ENCODE assay signal across 21 mouse cellular contexts in the genomic region with DNA sequence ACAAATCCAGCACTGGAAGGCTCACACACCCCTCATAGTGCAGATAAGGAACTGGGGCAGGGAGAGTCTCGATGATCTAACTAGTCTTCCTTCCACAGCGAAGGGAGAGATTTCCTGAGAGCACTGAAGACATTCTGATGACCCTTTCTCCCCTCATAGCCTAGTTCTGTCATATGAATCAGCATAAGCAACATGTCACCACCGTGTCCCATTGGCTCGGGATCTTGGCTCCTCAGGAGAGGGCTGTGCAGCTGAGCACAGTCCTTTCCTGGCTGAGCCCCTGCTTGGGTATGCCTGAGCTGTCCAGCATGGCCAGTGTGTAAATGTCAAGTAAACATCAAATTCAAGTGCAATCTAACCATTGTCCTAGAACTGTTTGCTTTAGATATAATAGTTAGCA. TPM values are rescaled to one million over a fixed set of nuclear protein-coding genes. Genes with fewer than 3 reads are reported as not detected.
DNase-seq lines count a peak whose midpoint lies in the region; ATAC-seq lines count a peak whose summit lies in the region.
"Had no signal": no experiment of that assay in that cellular context is flagged by ENCODE, and none has a peak within 500 bp of the region (broad histone marks: within the 10 kb centered on the region; RNA-seq: fewer than 3 reads in every experiment).

No protein-coding gene starts in this region.

- no peak overlapping the region for H3K4me3 ChIP-seq in heart, embryonic 10.5 days
- no peak overlapping the region for H3K4me3 ChIP-seq in heart, embryonic 16.5 days (ENCODE audit: low read length)
- no peak overlapping the region for H3K4me3 ChIP-seq in intestine, embryonic 16.5 days (ENCODE audit: low read length)
- H3K4me3 ChIP-seq: erythroblast, embryonic 14.5 days; hindbrain, embryonic 12.5 days; midbrain, embryonic 12.5 days; neural tube, embryonic 12.5 days had no signal

- H3K4me2 ChIP-seq in heart, embryonic 16.5 days (ENCODE audit: low read depth, low read length), result no peak overlapping the region
- H3K4me2 ChIP-seq in intestine, embryonic 16.5 days (ENCODE audit: low read depth, low read length), result no peak overlapping the region
- H3K4me2 ChIP-seq: hindbrain, embryonic 12.5 days; midbrain, embryonic 12.5 days; neural tube, embryonic 12.5 days had no signal

- no peak overlapping the region for H3K27ac ChIP-seq in heart, embryonic 10.5 days
- no peak overlapping the region for H3K27ac ChIP-seq in heart, embryonic 16.5 days (ENCODE audit: low read length)
- no peak overlapping the region for H3K27ac ChIP-seq in intestine, embryonic 16.5 days (ENCODE audit: low read length)
- H3K27ac ChIP-seq: hindbrain, embryonic 12.5 days; liver, embryonic 14.5 days; midbrain, embryonic 12.5 days; neural tube, embryonic 12.5 days had no signal

- peaks cover 33% of the 10 kb centered on the region for H3K4me1 ChIP-seq in heart, embryonic 10.5 days
- H3K4me1 ChIP-seq in heart, embryonic 16.5 days (ENCODE audit: control insufficient read depth, insufficient read depth, low read length), result peaks cover 24% of the 10 kb centered on the region
- no peaks in the 10 kb centered on the region for H3K4me1 ChIP-seq in intestine, embryonic 16.5 days (ENCODE audit: control insufficient read depth, insufficient read depth, low read length)
- H3K4me1 ChIP-seq: hindbrain, embryonic 12.5 days; midbrain, embryonic 12.5 days; neural tube, embryonic 12.5 days had no signal

- DNase-seq in heart, adult 11 months, result peak; percentile 91
- DNase-seq in heart, embryonic 10.5 days (ENCODE audit: low spot score), result no peak
- DNase-seq in 3134 (ENCODE audit: extremely low read depth, insufficient read length, low spot score), result peak; percentile 16
- no peak for DNase-seq in thymus, adult 18-20 months
- DNase-seq in urinary bladder, adult 2 months (ENCODE audit: low spot score), result no peak
- DNase-seq in spleen, postnatal 4 days (ENCODE audit: low spot score in 2 of 2), result no peak
- DNase-seq: adrenal gland, postnatal 10 days; cerebellum, adult 9-10 months; layer of hippocampus, postnatal 36 days; right cerebral cortex, adult 18-20 months; thymus, postnatal 25 days had no signal

- 0 out of 2 replicates have a peak, but pooled peaks have one; percentile 28 for ATAC-seq in heart, embryonic 16.5 days (replicated peaks; ENCODE audit: extremely low read depth, insufficient read depth, low FRiP score)
- 0 out of 2 replicates have a peak, but pooled peaks have one; percentile 36 for ATAC-seq in intestine, embryonic 16.5 days
- ATAC-seq: CD4-positive, CD25-positive, alpha-beta regulatory T cell, adult 4 months; forebrain, embryonic 16.5 days had no signal

- H3K9me3 ChIP-seq in heart, embryonic 10.5 days, result no peaks in the 10 kb centered on the region
- no peaks in the 10 kb centered on the region for H3K9me3 ChIP-seq in heart, embryonic 16.5 days (replicated peaks; ENCODE audit: control insufficient read depth, low read length)
- no peaks in the 10 kb centered on the region for H3K9me3 ChIP-seq in intestine, embryonic 16.5 days (ENCODE audit: control insufficient read depth, low read length)
- H3K9me3 ChIP-seq: hindbrain, embryonic 12.5 days; midbrain, embryonic 12.5 days; neural tube, embryonic 12.5 days had no signal

- no peaks in the 10 kb centered on the region for H3K36me3 ChIP-seq in heart, embryonic 10.5 days
- no peaks in the 10 kb centered on the region for H3K36me3 ChIP-seq in heart, embryonic 16.5 days (ENCODE audit: control insufficient read depth, insufficient read depth)
- no peaks in the 10 kb centered on the region for H3K36me3 ChIP-seq in intestine, embryonic 16.5 days (ENCODE audit: control insufficient read depth, insufficient read depth, low read length)
- H3K36me3 ChIP-seq: hindbrain, embryonic 12.5 days; midbrain, embryonic 12.5 days; neural tube, embryonic 12.5 days had no signal

- H3K9ac ChIP-seq in heart, embryonic 16.5 days (ENCODE audit: low read length), result no peak overlapping the region
- no peak overlapping the region for H3K9ac ChIP-seq in intestine, embryonic 16.5 days (ENCODE audit: low read depth, low read length)
- H3K9ac ChIP-seq: hindbrain, embryonic 12.5 days; liver, embryonic 14.5 days; midbrain, embryonic 12.5 days; neural tube, embryonic 12.5 days had no signal

- 24% methylated on average over 4 of the region's 4 CpGs for WGBS in heart, embryonic 10.5 days
- 24% methylated on average over 4 of the region's 4 CpGs for WGBS in heart, embryonic 16.5 days
- 47% methylated on average over 4 of the region's 4 CpGs for WGBS in intestine, embryonic 16.5 days

- H3K27me3 ChIP-seq in heart, embryonic 10.5 days (ENCODE audit: insufficient read depth, poor library complexity, severe bottlenecking), result 0 out of 2 replicates have a peak, but pooled peaks cover 11% of the 10 kb centered on the region
- H3K27me3 ChIP-seq in heart, embryonic 16.5 days (ENCODE audit: control insufficient read depth, insufficient read depth, low read length), result no peaks in the 10 kb centered on the region
- H3K27me3 ChIP-seq in intestine, embryonic 16.5 days (replicated peaks; ENCODE audit: control insufficient read depth, insufficient read depth, low read length), result no peaks in the 10 kb centered on the region
- H3K27me3 ChIP-seq: neural tube, embryonic 12.5 days; Patski had no signal

RNA-seq across cellular contexts. Expression of a gene that starts 9.0 kb away (rescaled TPM):
- polyA plus RNA-seq in heart, embryonic 10.5 days (2016; fragmentation: Nextera tagmentation; extraction: Ambion mirVana), result 2.1 TPM in 2 replicates
- polyA plus RNA-seq in heart, embryonic 16.5 days (2015; fragmentation: Nextera tagmentation; extraction: Ambion mirVana), result 4.7 and 5.7 TPM in 2 replicates
- polyA plus RNA-seq in intestine, embryonic 16.5 days (2015; fragmentation: Nextera tagmentation; extraction: Ambion mirVana), result 8.5 and 8.6 TPM in 2 replicates
- 51.6 and 59.8 TPM in 2 replicates for polyA plus RNA-seq in urinary bladder, adult 2 months (2012; rRNA removed)

Comparison
In these comparisons a context has a peak if more than half of its experiments do, and no peak if none do; other contexts are left out.
1. DNase-seq: peak in heart, adult 11 months (single experiment) and 3134 (single experiment); none in heart, embryonic 10.5 days (single experiment), thymus, adult 18-20 months (0 of 2), urinary bladder, adult 2 months (single experiment) and spleen, postnatal 4 days (0 of 2).